ENCODE assay signal across 1 mouse cellular context in the genomic region with DNA sequence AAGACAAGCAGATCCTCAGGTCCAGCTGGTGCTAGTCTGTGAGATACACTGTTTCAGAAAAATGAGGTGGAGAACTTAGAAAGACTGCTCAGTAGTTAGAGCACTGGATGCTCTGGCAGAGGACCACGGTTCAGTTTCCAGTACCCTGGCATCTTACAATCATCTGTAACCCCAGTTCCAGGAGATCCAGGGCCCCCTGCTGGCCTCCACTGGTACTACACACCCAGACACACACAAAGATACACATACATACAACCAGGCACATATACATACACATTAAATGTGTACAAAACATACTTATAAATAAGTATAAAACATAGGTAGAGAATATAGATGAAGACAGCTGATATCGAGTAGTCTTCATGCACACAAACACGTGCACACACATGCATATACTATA.
TF ChIP-seq lines count a peak whose summit lies in the region.

No protein-coding gene starts in this region.

TF ChIP-seq in CH12.LX, 34 proteins besides CTCF, POLR2A, EP300 and RAD21 (continued from another document):
- TF ChIP-seq SMC3 (IDR thresholded peaks at IDR 0.05; ENCODE audit: low read depth, low read length): no peak
